Mouse (Mus musculus) midbrain, embryonic 10.5 days (tissue): ENCODE measurements around the gene Asb15. TPM values are rescaled to one million over a fixed set of nuclear protein-coding genes. Genes with fewer than 3 reads are reported as not detected.

Source experiments
- DNase-seq: peaks from one replicate; pipeline ENCODE4 v3.0.0-alpha.2; 2017; ENCODE audit warnings: low spot score
- H3K27ac ChIP-seq: fragments of 300-500 bp; sonication (generic); replicated peaks from 2 replicates; pipeline ENCODE4 v1.5.1; 2016; ENCODE audit warnings: mild to moderate bottlenecking
- H3K27me3 ChIP-seq: fragments of 300-500 bp; sonication (generic); 2 replicates; pipeline ENCODE4 v1.6.1; 2016; ENCODE audit warnings: low read depth, mild to moderate bottlenecking; ENCODE audit not compliant: poor library complexity, severe bottlenecking
- H3K36me3 ChIP-seq: fragments of 300-500 bp; sonication (generic); 2 replicates; pipeline ENCODE4 v1.6.1; 2016; ENCODE audit warnings: mild to moderate bottlenecking, moderate library complexity
- H3K4me1 ChIP-seq: fragments of 300-500 bp; sonication (generic); 2 replicates; pipeline ENCODE4 v1.6.1; 2016
- H3K4me3 ChIP-seq: fragments of 300-500 bp; sonication (generic); 2 replicates; pipeline ENCODE4 v1.5.1; 2016; ENCODE audit warnings: mild to moderate bottlenecking, moderate library complexity
- H3K9me3 ChIP-seq: fragments of 300-500 bp; sonication (generic); replicated peaks from 2 replicates; pipeline ENCODE4 v1.6.1; 2016; ENCODE audit warnings: mild to moderate bottlenecking
- WGBS: fragments of 180-500 bp; shearing (Covaris S2); methylation state at CpG from one replicate; pipeline ENCODE4 v1.1.7; 2016; 5-methylcytosine and 5-hydroxymethylcytosine counted together
- polyA plus RNA-seq: library from polyadenylated mRNA; unstranded; fragments of >200 nt; fragmentation: Nextera tagmentation; extraction: Ambion mirVana; gene quantifications from 2 replicates; pipeline ENCODE4 v1.2.1, GENCODE M21; 2016

Gene Asb15
- polyA plus RNA-seq, 1 experiment from 2014 or later: not detected

- Histone ChIP-seq H3K27ac (no peak overlapping the region), H3K9me3 (0 out of 2 replicates have a peak, but pooled peaks cover 3% of the 10 kb centered on the region), H3K4me1 (no peaks in the 10 kb centered on the region), H3K4me3 (no peak overlapping the region), H3K36me3 (no peaks in the 10 kb centered on the region), H3K27me3 (no peaks in the 10 kb centered on the region)
- no peak for DNase-seq
- 73% methylated on average over 6 of the region's 6 CpGs for WGBS
Observed at GRCm38 (mm10) chr6:24571126-24571525, 43.2 kb downstream of the Asb15 start.

- H3K9me3 ChIP-seq: 0 out of 2 replicates have a peak, but pooled peaks cover 3% of the 10 kb centered on the region
- no peak for DNase-seq
- no peaks in the 10 kb centered on the region for H3K27me3 ChIP-seq
- no peak overlapping the region for H3K27ac ChIP-seq
- H3K36me3 ChIP-seq: no peaks in the 10 kb centered on the region
- 93% methylated on average over 14 of the region's 14 CpGs for WGBS
- no peaks in the 10 kb centered on the region for H3K4me1 ChIP-seq
- H3K4me3 ChIP-seq: no peak overlapping the region
Observed at GRCm38 (mm10) chr6:24572431-24572830, 44.5 kb downstream of the Asb15 start.

GRCm38 (mm10) chr6:24573319-24573718 is 45.4 kb downstream of the Asb15 start:
- Histone ChIP-seq H3K4me1 (no peaks in the 10 kb centered on the region), H3K36me3 (no peaks in the 10 kb centered on the region), H3K27me3 (no peaks in the 10 kb centered on the region), H3K27ac (no peak overlapping the region), H3K9me3 (0 out of 2 replicates have a peak, but pooled peaks cover 3% of the 10 kb centered on the region), H3K4me3 (no peak overlapping the region)
- no peak for DNase-seq

GRCm38 (mm10) chr6:24583456-24583855 is 55.5 kb downstream of the Asb15 start:
- H3K4me1 ChIP-seq: 0 out of 2 replicates have a peak, but pooled peaks cover 3% of the 10 kb centered on the region
- H3K27ac ChIP-seq: no peak overlapping the region
- no peak overlapping the region for H3K4me3 ChIP-seq
- no peaks in the 10 kb centered on the region for H3K9me3 ChIP-seq
- DNase-seq: no peak
- no peaks in the 10 kb centered on the region for H3K36me3 ChIP-seq
- WGBS: 82% methylated on average over 3 of the region's 3 CpGs
- no peaks in the 10 kb centered on the region for H3K27me3 ChIP-seq

GRCm38 (mm10) chr6:24585431-24586310 is 57.7 kb downstream of the Asb15 start:
- DNase-seq: no peak
- H3K36me3 ChIP-seq: no peaks in the 10 kb centered on the region
- H3K27ac ChIP-seq: no peak overlapping the region
- H3K4me1 ChIP-seq: 0 out of 2 replicates have a peak, but pooled peaks cover 3% of the 10 kb centered on the region
- 61% methylated on average over 10 of the region's 10 CpGs for WGBS
- no peak overlapping the region for H3K4me3 ChIP-seq
- H3K9me3 ChIP-seq: no peaks in the 10 kb centered on the region
- H3K27me3 ChIP-seq: no peaks in the 10 kb centered on the region

- H3K27me3 ChIP-seq: no peaks in the 10 kb centered on the region
- no peak for DNase-seq
- no peaks in the 10 kb centered on the region for H3K36me3 ChIP-seq
- no peak overlapping the region for H3K27ac ChIP-seq
- H3K9me3 ChIP-seq: no peaks in the 10 kb centered on the region
- WGBS: 41% methylated on average over 3 of the region's 3 CpGs
- 0 out of 2 replicates have a peak, but pooled peaks cover 3% of the 10 kb centered on the region for H3K4me1 ChIP-seq
- no peak overlapping the region for H3K4me3 ChIP-seq
Observed at GRCm38 (mm10) chr6:24586885-24587284, 58.9 kb downstream of the Asb15 start.

- Histone ChIP-seq H3K4me3 (no peak overlapping the region), H3K9me3 (no peaks in the 10 kb centered on the region), H3K36me3 (no peaks in the 10 kb centered on the region), H3K27me3 (no peaks in the 10 kb centered on the region), H3K4me1 (0 out of 2 replicates have a peak, but pooled peaks cover 3% of the 10 kb centered on the region), H3K27ac (no peak overlapping the region)
- 84% methylated on average over 5 of the region's 5 CpGs for WGBS
- no peak for DNase-seq
Observed at GRCm38 (mm10) chr6:24590282-24590681, 62.3 kb downstream of the Asb15 start.

- Histone ChIP-seq H3K4me3 (no peak overlapping the region), H3K4me1 (no peaks in the 10 kb centered on the region), H3K27me3 (no peaks in the 10 kb centered on the region), H3K27ac (no peak overlapping the region), H3K9me3 (no peaks in the 10 kb centered on the region), H3K36me3 (no peaks in the 10 kb centered on the region)
- 51% methylated on average over 10 of the region's 10 CpGs for WGBS
- no peak for DNase-seq
Observed at GRCm38 (mm10) chr6:24591525-24592218, 63.7 kb downstream of the Asb15 start.

GRCm38 (mm10) chr6:24597500-24597899 is 69.6 kb downstream of the Asb15 start, which contains the start of gene Lmod2:
Lmod2 (plus strand) TSS chr6:24597762.
- H3K4me3 ChIP-seq: no peak within 1 kb of the TSS
- H3K36me3 ChIP-seq: no peaks in the 10 kb centered on the region
- no peak for DNase-seq
- WGBS: 60% methylated on average over 10 of the region's 10 CpGs
- H3K27ac ChIP-seq: 0 out of 2 replicates have a peak within 1 kb of the TSS, but pooled peaks have one; percentile 1
- peaks cover 6% of the 10 kb centered on the region; the same call in 1 of the 2 replicates for H3K4me1 ChIP-seq
- H3K27me3 ChIP-seq: no peaks in the 10 kb centered on the region
- no peaks in the 10 kb centered on the region for H3K9me3 ChIP-seq

GRCm38 (mm10) chr6:24599179-24599578 is 71.2 kb downstream of the Asb15 start:
- H3K36me3 ChIP-seq: no peaks in the 10 kb centered on the region
- H3K4me3 ChIP-seq: no peak overlapping the region
- 89% methylated on average over 6 of the region's 6 CpGs for WGBS
- no peaks in the 10 kb centered on the region for H3K9me3 ChIP-seq
- DNase-seq: no peak
- peaks cover 6% of the 10 kb centered on the region; the same call in 1 of the 2 replicates for H3K4me1 ChIP-seq
- no peaks in the 10 kb centered on the region for H3K27me3 ChIP-seq
- H3K27ac ChIP-seq: no peak overlapping the region

GRCm38 (mm10) chr6:24599639-24600038 is 71.7 kb downstream of the Asb15 start:
- H3K27me3 ChIP-seq: no peaks in the 10 kb centered on the region
- no peak for DNase-seq
- H3K4me3 ChIP-seq: no peak overlapping the region
- 93% methylated on average over 5 of the region's 5 CpGs for WGBS
- H3K4me1 ChIP-seq: peaks cover 6% of the 10 kb centered on the region; the same call in 1 of the 2 replicates
- H3K36me3 ChIP-seq: no peaks in the 10 kb centered on the region
- no peaks in the 10 kb centered on the region for H3K9me3 ChIP-seq
- H3K27ac ChIP-seq: no peak overlapping the region

GRCm38 (mm10) chr6:24600134-24600533 is 72.2 kb downstream of the Asb15 start:
- H3K4me1 ChIP-seq: peaks cover 6% of the 10 kb centered on the region; the same call in 1 of the 2 replicates
- H3K27me3 ChIP-seq: no peaks in the 10 kb centered on the region
- WGBS: 90% methylated on average over 6 of the region's 6 CpGs
- no peak for DNase-seq
- H3K27ac ChIP-seq: no peak overlapping the region
- no peaks in the 10 kb centered on the region for H3K36me3 ChIP-seq
- no peaks in the 10 kb centered on the region for H3K9me3 ChIP-seq
- H3K4me3 ChIP-seq: no peak overlapping the region
